Mouse (Mus musculus): Measurements from ENCODE around the gene Lman2.

The Lman2 gene

GRCm38 (mm10) chr13:55362453-55363060 lies at the start of gene Lman2:
Lman2 (minus strand) TSS chr13:55362783.
- DNase-seq = peak; percentile 98

- DNase-seq = no peak
Observed at GRCm38 (mm10) chr13:55411826-55412225, 49.2 kb upstream of the Lman2 start.

GRCm38 (mm10) chr13:55408546-55409120 lies 46.0 kb upstream of the Lman2 start:
- DNase-seq = no peak

GRCm38 (mm10) chr13:55407341-55407740 lies 44.8 kb upstream of the Lman2 start:
- no peak for DNase-seq

- DNase-seq = no peak
Observed at GRCm38 (mm10) chr13:55405783-55406390, 43.3 kb upstream of the Lman2 start.

DNA sequence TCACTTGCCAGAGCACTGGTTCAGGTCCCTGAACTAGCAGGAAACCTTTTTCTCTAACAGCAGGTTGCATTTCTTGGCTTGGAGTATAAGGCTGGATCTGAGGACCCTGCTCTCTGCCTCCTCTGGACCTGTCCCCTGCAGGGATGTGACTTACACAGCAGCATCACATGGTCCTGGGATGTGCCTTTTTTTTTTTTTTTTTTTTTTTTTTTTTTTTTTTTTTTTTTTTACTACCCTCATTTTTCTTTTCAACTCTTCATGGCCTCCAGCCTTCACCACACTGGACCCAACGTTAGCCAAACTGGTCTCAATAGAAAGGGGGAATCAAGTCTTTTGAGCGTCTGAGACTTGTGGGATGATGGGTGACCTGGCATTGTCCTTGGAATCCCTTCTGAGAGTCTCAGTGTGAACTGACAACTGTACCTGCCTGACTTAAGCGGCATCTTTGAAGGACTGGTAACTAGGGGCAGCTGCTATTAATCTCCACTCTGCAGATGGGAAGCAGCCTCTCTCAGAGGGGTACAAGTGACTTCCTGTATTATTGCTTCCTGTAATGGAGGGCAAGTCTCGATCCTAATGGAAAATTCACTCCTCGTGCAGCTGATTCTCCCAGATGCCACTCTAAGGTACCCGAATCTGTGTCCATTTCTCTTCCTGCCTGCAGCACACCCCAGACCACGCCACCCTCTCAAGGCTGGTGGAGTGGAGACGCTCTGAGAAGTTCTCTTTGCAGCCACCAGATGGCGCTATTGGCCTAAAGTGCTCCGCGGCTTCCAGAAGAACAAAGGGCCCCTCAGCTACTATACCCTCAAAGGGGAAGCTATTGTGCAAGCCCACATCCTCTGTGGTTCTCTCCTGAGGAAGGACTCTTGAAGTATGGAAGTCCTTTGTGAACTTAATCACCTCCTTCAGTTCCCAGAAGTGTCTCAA lies 42.5 kb upstream of the Lman2 start:
- DNase-seq = peak; percentile 51

DNA sequence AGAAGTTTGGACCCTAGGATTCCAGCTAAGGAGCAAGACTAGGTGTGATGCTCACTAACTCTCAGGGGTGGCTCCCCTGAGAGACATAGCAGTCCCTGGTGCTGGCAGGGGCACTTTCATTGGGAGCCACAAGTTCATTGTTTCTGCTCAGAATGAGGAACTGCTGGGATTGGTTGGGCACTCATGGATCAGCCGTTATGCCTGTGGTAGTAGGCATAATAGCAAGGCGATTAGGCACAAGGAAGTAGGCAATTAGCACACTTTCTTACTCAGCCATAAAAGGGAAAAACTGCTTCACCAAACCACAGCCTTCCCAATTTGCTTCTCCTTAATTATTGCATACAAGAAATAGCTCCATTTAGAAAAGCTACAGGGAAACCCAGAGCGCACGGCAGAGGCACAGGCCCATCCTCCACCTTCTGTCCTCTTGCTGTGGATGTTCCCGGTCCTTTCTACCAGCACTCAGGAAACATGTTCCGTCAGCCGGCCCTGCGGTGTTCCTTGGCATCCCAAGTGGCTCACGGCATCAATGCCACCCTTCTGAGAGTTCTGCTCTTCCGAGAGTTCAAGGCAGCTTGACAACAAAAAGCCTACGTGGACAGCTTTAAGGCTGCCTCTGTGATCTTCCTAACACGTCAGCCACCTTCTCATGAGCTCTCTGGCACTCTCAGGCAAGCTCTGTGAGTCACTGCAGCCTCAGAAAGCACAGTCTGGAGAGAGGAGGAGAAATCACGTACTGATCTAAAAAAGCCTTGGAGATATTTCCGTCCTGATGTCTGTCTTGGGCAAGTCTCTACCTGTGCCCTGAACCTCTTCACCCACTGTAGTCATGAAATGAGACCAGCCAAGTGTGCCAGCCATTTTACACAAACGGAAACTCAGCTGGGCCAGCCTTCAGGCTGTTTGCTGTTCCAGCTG lies 41.6 kb upstream of the Lman2 start:
- DNase-seq = no peak

- DNase-seq = no peak
Observed at GRCm38 (mm10) chr13:55403266-55403665, 40.7 kb upstream of the Lman2 start.

GRCm38 (mm10) chr13:55400039-55400346 lies 37.4 kb upstream of the Lman2 start:
- DNase-seq = no peak

- no peak for DNase-seq
Observed at GRCm38 (mm10) chr13:55399300-55400038, 36.9 kb upstream of the Lman2 start.

GRCm38 (mm10) chr13:55398088-55398487 lies 35.5 kb upstream of the Lman2 start, which contains the start of gene Slc34a1:
Slc34a1 (plus strand) TSS chr13:55398187.
- DNase-seq = no peak

DNA sequence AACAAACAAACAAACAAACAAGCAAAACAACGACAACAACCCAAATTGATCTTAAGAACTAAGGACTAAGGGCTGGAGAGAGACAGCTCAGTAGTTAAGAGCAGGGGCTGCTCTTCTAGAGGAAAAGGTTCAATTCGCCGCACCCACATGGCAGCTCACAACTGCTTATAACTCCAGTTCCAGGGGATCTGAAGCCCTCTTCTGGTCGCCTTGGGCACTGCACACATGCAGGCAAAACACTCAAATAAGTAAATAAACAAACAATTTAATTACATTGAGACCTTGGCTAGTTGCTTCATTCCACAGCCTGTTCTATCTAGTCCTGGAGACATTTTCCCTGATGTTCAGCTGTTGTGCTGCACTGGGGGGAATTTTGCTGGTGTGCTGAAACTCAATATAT lies 30.4 kb upstream of the Lman2 start:
- no peak for DNase-seq

DNA sequence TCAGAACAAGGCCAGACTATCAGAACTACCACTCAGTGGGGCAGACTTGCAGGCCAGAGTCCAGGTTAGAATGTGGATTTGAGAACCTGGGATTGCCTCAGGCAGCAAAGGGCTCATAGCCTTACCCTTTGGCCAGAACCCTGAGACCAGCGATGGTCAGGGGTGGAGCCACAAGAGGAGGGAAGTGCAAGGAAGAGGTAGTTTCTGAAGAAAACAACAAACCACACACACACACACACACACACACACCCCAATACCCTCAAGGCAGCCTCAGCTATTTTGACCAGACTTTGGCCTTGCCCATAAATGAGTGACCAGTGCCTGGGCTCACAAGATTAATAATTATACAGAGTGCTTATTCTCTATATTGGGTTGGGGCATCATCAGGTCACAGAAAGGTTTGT lies 29.0 kb upstream of the Lman2 start:
- DNase-seq = no peak

DNA sequence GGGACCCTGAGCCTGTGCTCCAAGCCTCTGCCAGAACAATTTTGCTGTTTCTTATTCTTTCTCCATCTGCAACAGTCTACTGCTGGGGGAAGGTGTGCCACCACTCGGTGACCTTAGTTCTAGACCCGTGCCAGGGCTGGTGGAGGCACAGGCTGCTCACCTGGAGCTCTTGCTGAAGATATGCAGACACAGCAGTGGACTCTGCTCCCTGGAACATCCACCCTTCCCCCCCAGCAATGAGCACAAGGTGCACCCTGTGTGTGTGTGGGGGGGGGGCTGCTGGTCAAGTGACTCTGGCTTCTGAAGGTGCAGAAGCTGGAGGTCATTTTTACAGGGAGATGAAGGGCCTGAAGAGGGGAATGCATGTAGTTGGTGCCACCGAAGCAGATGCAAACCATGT lies 28.1 kb upstream of the Lman2 start:
- DNase-seq = no peak

GRCm38 (mm10) chr13:55381790-55382189 lies 19.2 kb upstream of the Lman2 start:
- DNase-seq = no peak

DNA sequence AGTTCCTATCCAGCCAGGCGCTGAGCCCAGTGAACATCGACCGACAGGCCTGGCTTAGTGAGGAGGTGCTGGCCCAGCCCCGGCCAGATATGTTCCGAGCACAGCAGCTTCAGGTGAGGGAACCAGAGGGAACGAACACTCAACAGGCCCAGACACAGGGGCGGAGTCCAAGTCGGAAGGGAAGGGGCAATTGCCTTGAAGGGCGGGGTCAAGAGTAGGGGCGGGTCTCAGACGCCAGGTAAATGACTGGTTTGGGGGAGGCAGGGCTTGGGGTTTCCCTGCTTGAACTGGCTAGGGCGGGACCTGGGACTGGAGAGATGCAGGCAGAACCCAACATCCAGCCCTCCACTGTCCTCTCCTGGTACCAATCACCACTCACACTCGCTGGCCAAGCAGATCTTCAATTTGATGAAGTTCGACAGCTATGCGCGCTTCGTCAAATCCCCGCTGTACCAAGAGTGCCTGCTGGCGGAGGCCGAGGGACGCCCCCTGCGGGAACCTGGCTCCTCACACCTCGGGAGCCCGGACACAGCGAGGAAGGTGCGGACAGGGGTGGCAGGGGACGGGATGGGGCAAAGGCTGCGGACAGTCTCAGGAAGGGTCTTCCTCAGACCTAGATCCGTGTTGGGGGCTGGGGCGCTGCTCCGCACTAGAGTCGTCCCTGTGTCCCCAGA lies 16.5 kb upstream of the Lman2 start:
- no peak for DNase-seq

GRCm38 (mm10) chr13:55375877-55376276 lies 13.3 kb upstream of the Lman2 start:
- DNase-seq = no peak

DNA sequence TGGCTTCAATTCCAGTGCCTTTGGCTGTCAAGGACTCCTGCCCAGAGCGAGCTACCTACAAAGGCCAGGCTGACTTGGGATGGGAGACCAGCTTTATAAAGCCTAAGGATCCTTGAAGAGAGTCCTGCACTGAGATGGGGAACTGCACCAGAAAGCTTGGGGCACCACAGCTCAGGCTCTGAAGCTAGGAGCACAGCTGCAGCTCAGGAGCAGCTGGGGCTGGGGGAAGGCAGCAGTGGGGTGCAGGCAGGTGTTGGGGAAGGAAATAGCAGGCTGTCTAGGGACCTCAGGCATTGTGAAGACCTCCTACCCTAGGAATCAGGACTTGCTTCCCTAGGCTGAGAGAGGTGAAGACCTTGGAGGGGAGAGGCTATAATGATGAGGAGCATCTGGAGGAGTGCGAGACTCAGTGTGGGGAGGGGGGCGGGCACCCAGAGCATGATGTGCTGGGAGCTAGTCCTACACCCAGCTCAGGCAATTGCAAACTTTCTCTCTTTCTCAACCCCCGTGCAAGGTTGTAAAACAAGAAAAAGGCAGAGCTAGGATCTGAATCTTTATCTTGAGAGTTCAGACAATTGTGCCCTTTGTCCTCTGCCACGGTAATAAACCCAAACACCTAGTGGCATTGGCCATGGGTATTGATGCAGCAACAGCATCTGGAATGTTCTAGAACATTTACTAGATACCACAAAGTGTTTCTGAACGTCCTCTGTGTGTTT lies 11.8 kb upstream of the Lman2 start:
- no peak for DNase-seq

DNA sequence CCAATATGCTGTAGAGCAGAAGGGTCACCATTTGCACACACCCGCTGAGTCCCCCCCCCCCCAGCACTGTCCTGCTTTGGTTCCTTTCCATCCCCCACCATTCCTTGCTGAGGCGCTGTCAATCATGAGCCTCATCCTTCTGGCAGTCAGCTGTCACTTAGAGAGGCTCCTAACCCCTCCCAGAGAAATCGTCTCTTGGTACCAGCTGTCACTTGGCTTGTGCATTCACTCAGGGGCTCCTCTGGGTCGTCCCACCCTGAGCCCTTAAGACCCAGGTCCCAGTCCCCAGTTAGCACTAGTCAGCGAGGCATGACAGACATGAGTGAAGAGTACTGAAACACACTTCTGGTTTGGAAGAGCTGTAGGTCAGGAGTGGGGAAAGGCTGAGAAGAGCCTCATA lies 9.2 kb upstream of the Lman2 start:
- no peak for DNase-seq

GRCm38 (mm10) chr13:55371007-55371681 lies 8.6 kb upstream of the Lman2 start:
- peak; percentile 49 for DNase-seq

Measured in cerebellum, adult 9-11 months (tissue).